Mouse (Mus musculus): ENCODE measurements around the gene Fkbp15. TPM values are rescaled to one million over a fixed set of nuclear protein-coding genes. Genes with fewer than 3 reads are reported as not detected.

The Fkbp15 gene
- polyA plus RNA-seq, 1 experiment = 32.2 TPM

GRCm38 (mm10) chr4:62254551-62254950 lies 105.8 kb downstream of the Fkbp15 start:
- no peak overlapping the region for H3K4me3 ChIP-seq (ENCODE audit: insufficient read depth, low read depth, low read length)
- H3K27ac ChIP-seq (ENCODE audit: insufficient read depth, low read depth, low read length) = no peak overlapping the region
- H3K36me3 ChIP-seq (ENCODE audit: control insufficient read depth, insufficient read depth, low read length) = no peaks in the 10 kb centered on the region
- H3K4me1 ChIP-seq (ENCODE audit: control insufficient read depth, insufficient read depth, low read length) = no peaks in the 10 kb centered on the region
- H3K27me3 ChIP-seq (replicated peaks; ENCODE audit: control insufficient read depth, insufficient read depth, low read length) = no peaks in the 10 kb centered on the region
- no peak for TF ChIP-seq CTCF (conservative IDR thresholded peaks at IDR 0.05; ENCODE audit: insufficient read depth, insufficient read length, low read depth, low read length)
- TF ChIP-seq POLR2A (IDR thresholded peaks at IDR 0.05; ENCODE audit: low read depth, low read length) = no peak
- 66% methylated on average over 8 of the region's 8 CpGs for WGBS
- DNase-seq = no peak

GRCm38 (mm10) chr4:62251776-62252175 lies 108.6 kb downstream of the Fkbp15 start:
- Histone ChIP-seq H3K36me3 (ENCODE audit: control insufficient read depth, insufficient read depth, low read length) (no peaks in the 10 kb centered on the region), H3K4me1 (ENCODE audit: control insufficient read depth, insufficient read depth, low read length) (no peaks in the 10 kb centered on the region), H3K4me3 (ENCODE audit: insufficient read depth, low read depth, low read length) (no peak overlapping the region), H3K27me3 (replicated peaks; ENCODE audit: control insufficient read depth, insufficient read depth, low read length) (no peaks in the 10 kb centered on the region), H3K27ac (ENCODE audit: insufficient read depth, low read depth, low read length) (no peak overlapping the region)
- no peak for DNase-seq
- no peak for TF ChIP-seq CTCF (conservative IDR thresholded peaks at IDR 0.05; ENCODE audit: insufficient read depth, insufficient read length, low read depth, low read length)
- no peak for TF ChIP-seq POLR2A (IDR thresholded peaks at IDR 0.05; ENCODE audit: low read depth, low read length)
- 89% methylated on average over 4 of the region's 4 CpGs for WGBS

GRCm38 (mm10) chr4:62250896-62251544 lies 109.3 kb downstream of the Fkbp15 start:
- no peaks in the 10 kb centered on the region for H3K27me3 ChIP-seq (replicated peaks; ENCODE audit: control insufficient read depth, insufficient read depth, low read length)
- no peak overlapping the region for H3K27ac ChIP-seq (ENCODE audit: insufficient read depth, low read depth, low read length)
- peak; percentile 33 for TF ChIP-seq CTCF (conservative IDR thresholded peaks at IDR 0.05; ENCODE audit: insufficient read depth, insufficient read length, low read depth, low read length)
- no peak for TF ChIP-seq POLR2A (IDR thresholded peaks at IDR 0.05; ENCODE audit: low read depth, low read length)
- H3K36me3 ChIP-seq (ENCODE audit: control insufficient read depth, insufficient read depth, low read length) = no peaks in the 10 kb centered on the region
- no peak overlapping the region for H3K4me3 ChIP-seq (ENCODE audit: insufficient read depth, low read depth, low read length)
- DNase-seq = no peak
- no peaks in the 10 kb centered on the region for H3K4me1 ChIP-seq (ENCODE audit: control insufficient read depth, insufficient read depth, low read length)
- WGBS = 50% methylated on average over 3 of the region's 3 CpGs

Other genes starting within 250 kb of the Fkbp15 start
- gene Mup21, start 209.7 kb downstream of the Fkbp15 start, polyA plus RNA-seq (2012; rRNA removed) = not detected in 2 replicates
- 0.26 and 0.50 TPM in 2 replicates for gene Zfp37, start 129.5 kb downstream of the Fkbp15 start, polyA plus RNA-seq (2012; rRNA removed)
- 26.6 and 33.0 TPM in 2 replicates for gene Slc31a2, start 98.0 kb downstream of the Fkbp15 start, polyA plus RNA-seq (2012; rRNA removed)
- gene Slc31a1, start 179 bp upstream of the Fkbp15 start, polyA plus RNA-seq (2012; rRNA removed) = 69.1 and 78.3 TPM in 2 replicates
- gene Cdc26, start 48.1 kb upstream of the Fkbp15 start, polyA plus RNA-seq (2012; rRNA removed) = 25.3 and 31.7 TPM in 2 replicates
- gene Prpf4, start 48.2 kb upstream of the Fkbp15 start, polyA plus RNA-seq (2012; rRNA removed) = 10.4 and 10.9 TPM in 2 replicates
- gene Rnf183, start 74.7 kb upstream of the Fkbp15 start, polyA plus RNA-seq (2012; rRNA removed) = 180 and 248 TPM in 2 replicates
- gene Wdr31, start 110.3 kb upstream of the Fkbp15 start, polyA plus RNA-seq (2012; rRNA removed) = 10.5 and 12.3 TPM in 2 replicates
- 51.1 and 52.4 TPM in 2 replicates for gene Bspry, start 119.5 kb upstream of the Fkbp15 start, polyA plus RNA-seq (2012; rRNA removed)
- 23.7 and 24.0 TPM in 2 replicates for gene Hdhd3, start 142.9 kb upstream of the Fkbp15 start, polyA plus RNA-seq (2012; rRNA removed)
- gene Alad, start 159.4 kb upstream of the Fkbp15 start, polyA plus RNA-seq (2012; rRNA removed) = 194 and 206 TPM in 2 replicates
- 15.6 and 19.7 TPM in 2 replicates for gene Pole3, start 164.5 kb upstream of the Fkbp15 start, polyA plus RNA-seq (2012; rRNA removed)
- gene 4933430I17Rik, start 164.8 kb upstream of the Fkbp15 start, polyA plus RNA-seq (2012; rRNA removed) = 0.17 and 0.20 TPM in 2 replicates
- 43.1 and 43.5 TPM in 2 replicates for gene Rgs3, start 199.3 kb upstream of the Fkbp15 start, polyA plus RNA-seq (2012; rRNA removed)

All from kidney, adult 2 months (tissue).